Mouse (Mus musculus): ENCODE measurements at regions not wholly inside any gene's neighbourhood (a gene's known extent, or its start where the extent isn't known, plus 50 kb on each side); places are given as distances from the start of the nearest gene placed in this dataset.

GRCm38 (mm10) chr8:12513042-12513441 is 59.8 kb upstream of the Spaca7 start:
- peaks cover 15% of the 10 kb centered on the region for H3K4me1 ChIP-seq (replicated peaks; ENCODE audit: control insufficient read depth, insufficient read depth, low read length)
- no peak for DNase-seq (ENCODE audit: low spot score)
- ATAC-seq (replicated peaks; ENCODE audit: low FRiP score) = no peak

GRCm38 (mm10) chr8:12514138-12514537 is 58.7 kb upstream of the Spaca7 start:
- Histone ChIP-seq H3K4me2 (ENCODE audit: low read depth, low read length, severe bottlenecking) (no peak overlapping the region), H3K4me3 (ENCODE audit: low read depth, low read length) (no peak overlapping the region), H3K4me1 (replicated peaks; ENCODE audit: control insufficient read depth, insufficient read depth, low read length) (peaks cover 15% of the 10 kb centered on the region), H3K36me3 (ENCODE audit: control insufficient read depth, insufficient read depth, low read length) (no peaks in the 10 kb centered on the region), H3K9me3 (ENCODE audit: control insufficient read depth, low read length) (no peaks in the 10 kb centered on the region), H3K27ac (ENCODE audit: low read depth, low read length) (no peak overlapping the region), H3K27me3 (ENCODE audit: control insufficient read depth, insufficient read depth, low read length) (no peaks in the 10 kb centered on the region), H3K9ac (ENCODE audit: low read length) (no peak overlapping the region)
- ATAC-seq (replicated peaks; ENCODE audit: low FRiP score) = no peak
- DNase-seq (ENCODE audit: low spot score) = no peak
- WGBS = 74% methylated on average over 7 of the region's 7 CpGs

More at GRCm38 (mm10) chr8:12513042-12513441, 59.8 kb upstream of the Spaca7 start:
- no peak overlapping the region for H3K27ac ChIP-seq (ENCODE audit: low read depth, low read length)
- H3K36me3 ChIP-seq (ENCODE audit: control insufficient read depth, insufficient read depth, low read length) = no peaks in the 10 kb centered on the region
- no peak overlapping the region for H3K9ac ChIP-seq (ENCODE audit: low read length)
- no peaks in the 10 kb centered on the region for H3K27me3 ChIP-seq (ENCODE audit: control insufficient read depth, insufficient read depth, low read length)
- 53% methylated on average over 9 of the region's 9 CpGs for WGBS
- H3K4me2 ChIP-seq (ENCODE audit: low read depth, low read length, severe bottlenecking) = no peak overlapping the region
- H3K4me3 ChIP-seq (ENCODE audit: low read depth, low read length) = no peak overlapping the region
- H3K9me3 ChIP-seq (ENCODE audit: control insufficient read depth, low read length) = no peaks in the 10 kb centered on the region

GRCm38 (mm10) chr8:12521636-12522035 is 51.2 kb upstream of the Spaca7 start:
- Histone ChIP-seq H3K4me1 (replicated peaks; ENCODE audit: control insufficient read depth, insufficient read depth, low read length) (peaks cover 6% of the 10 kb centered on the region), H3K9me3 (ENCODE audit: control insufficient read depth, low read length) (no peaks in the 10 kb centered on the region; the same call in 1 of the 2 replicates), H3K4me3 (ENCODE audit: low read depth, low read length) (no peak overlapping the region), H3K36me3 (ENCODE audit: control insufficient read depth, insufficient read depth, low read length) (no peaks in the 10 kb centered on the region), H3K4me2 (ENCODE audit: low read depth, low read length, severe bottlenecking) (peak overlapping the region; percentile 18; the same call in 1 of the 2 replicates), H3K27ac (ENCODE audit: low read depth, low read length) (no peak overlapping the region), H3K9ac (ENCODE audit: low read length) (no peak overlapping the region), H3K27me3 (ENCODE audit: control insufficient read depth, insufficient read depth, low read length) (no peaks in the 10 kb centered on the region)
- ATAC-seq (replicated peaks; ENCODE audit: low FRiP score) = no peak
- DNase-seq (ENCODE audit: low spot score) = no peak
- 15% methylated on average over 9 of the region's 9 CpGs for WGBS
